Mouse (Mus musculus) right cerebral cortex, adult 2 months (tissue): Measurements from ENCODE around the gene Htra1.

Experiments used
- DNase-seq, 2 experiments: peaks; one replicate each; pipeline ENCODE4 v3.0.0; 2021 to 2022; ENCODE audit warnings: low spot score in 2 of 2

Htra1 gene

GRCm38 (mm10) chr7:131007221-131007620, 71.3 kb downstream of the Htra1 start:
- DNase-seq = no peak

GRCm38 (mm10) chr7:131009178-131009577, 73.3 kb downstream of the Htra1 start:
- DNase-seq = no peak

GRCm38 (mm10) chr7:131011901-131012300, 76.0 kb downstream of the Htra1 start:
- DNase-seq = no peak

- no peak for DNase-seq
Observed at GRCm38 (mm10) chr7:131019181-131019580, 83.3 kb downstream of the Htra1 start.

- DNase-seq = no peak
Observed at GRCm38 (mm10) chr7:131024807-131025206, 88.9 kb downstream of the Htra1 start.

GRCm38 (mm10) chr7:131027557-131027956, 91.6 kb downstream of the Htra1 start:
- no peak for DNase-seq

- no peak for DNase-seq
Observed at GRCm38 (mm10) chr7:131031755-131032154, 95.8 kb downstream of the Htra1 start, which contains the start of gene Dmbt1. Dmbt1 (plus strand) TSS chr7:131032053.
